Mouse (Mus musculus): ENCODE results near the gene Spaca9.
A peak's percentile ranks its signal among the peaks of the same experiment; 100 is the strongest.

Spaca9 gene

GRCm38 (mm10) chr2:28662891-28663290 is 36.6 kb downstream of the Spaca9 start:
- no peak for DNase-seq

GRCm38 (mm10) chr2:28656216-28656615 is 43.3 kb downstream of the Spaca9 start:
- DNase-seq, result no peak

- no peak for DNase-seq
Measured at GRCm38 (mm10) chr2:28654295-28654694, 45.2 kb downstream of the Spaca9 start.

GRCm38 (mm10) chr2:28653351-28653750 is 46.2 kb downstream of the Spaca9 start:
- DNase-seq, result peak; percentile 74

- DNase-seq, result no peak
Measured at GRCm38 (mm10) chr2:28650526-28650925, 49.0 kb downstream of the Spaca9 start.

- no peak for DNase-seq
Measured at GRCm38 (mm10) chr2:28643081-28643480, 56.4 kb downstream of the Spaca9 start.
